Mouse (Mus musculus) megakaryocyte, embryonic 14.5 days (primary cell): Measurements from ENCODE around the gene Nbr1. TPM values are rescaled to one million over a fixed set of nuclear protein-coding genes. Genes with fewer than 3 reads are reported as not detected.

Experiments
- H3K27me3 ChIP-seq: replicated peaks from 2 replicates; pipeline ENCODE3; 2012; ENCODE audit warnings: inconsistent platforms
- H3K36me3 ChIP-seq: replicated peaks from 2 replicates; pipeline ENCODE3; 2012; ENCODE audit warnings: low read length, inconsistent platforms, mixed read lengths
- H3K4me1 ChIP-seq: 2 replicates; pipeline ENCODE4 v1.6.1; 2012; ENCODE audit warnings: inconsistent platforms
- H3K4me3 ChIP-seq: replicated peaks from 2 replicates; pipeline ENCODE3; 2012; ENCODE audit warnings: moderate library complexity, mild to moderate bottlenecking, inconsistent platforms
- H3K9me3 ChIP-seq: 2 replicates; pipeline ENCODE4 v1.6.1; 2012; ENCODE audit warnings: inconsistent platforms
- FLI1 ChIP-seq: IDR thresholded peaks from 2 replicates; pipeline ENCODE4 v1.6.1; 2012; ENCODE audit warnings: low read length, inconsistent platforms, mixed read lengths
- GATA1 ChIP-seq: IDR thresholded peaks from 3 replicates; pipeline ENCODE4 v1.6.1; 2012; ENCODE audit warnings: mixed read lengths, low read length, inconsistent platforms, borderline replicate concordance
- polyA plus RNA-seq: library from polyadenylated mRNA; stranded (reverse); fragments of >175 nt; gene quantifications from 2 replicates; pipeline ENCODE4 v1.2.3, GENCODE M21; 2012; ENCODE audit warnings: low replicate concordance; ENCODE audit not compliant: insufficient read depth

Gene Nbr1
- 8.2 and 55.6 TPM in 2 replicates for polyA plus RNA-seq

DNA sequence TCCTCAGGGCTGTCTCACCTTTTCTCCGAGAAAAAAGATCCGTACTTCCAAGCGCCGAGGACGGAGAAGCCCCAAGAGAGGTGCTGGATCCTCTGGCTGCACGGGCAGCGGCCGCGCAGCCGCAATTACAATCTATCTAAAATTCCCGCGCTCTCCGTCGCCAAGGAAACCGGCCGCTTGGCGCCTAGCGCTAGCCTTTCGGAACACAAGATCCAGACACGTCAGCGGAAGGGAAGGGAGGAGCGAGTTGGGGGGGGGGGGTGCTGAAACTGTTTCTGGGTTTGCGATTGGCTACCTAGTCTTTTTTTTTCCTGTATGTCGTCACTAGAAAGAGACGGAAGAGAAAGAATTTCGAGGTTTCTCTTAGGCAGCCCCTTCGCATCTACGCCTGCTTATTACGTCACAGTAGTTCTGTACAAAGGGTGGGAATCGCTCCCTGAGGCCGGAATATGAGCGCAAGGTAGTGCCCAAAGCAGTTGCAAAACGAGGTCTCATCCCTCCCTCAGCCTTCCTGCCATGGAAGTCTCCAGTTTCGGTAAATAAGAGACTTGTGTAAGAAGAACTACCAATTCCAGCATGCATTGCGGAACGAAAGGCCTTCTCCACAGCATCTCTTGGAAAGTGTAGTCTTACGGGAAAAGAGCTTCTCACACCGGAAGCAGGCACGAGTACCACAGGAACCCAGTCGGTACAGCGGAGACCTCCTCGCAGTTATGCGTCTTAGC lies at the start of gene Nbr1, which contains the start of gene Brca1:
Gene Nbr1, plus strand, starts transcription at position 399 of the 725 bp plus-strand sequence.
Gene Brca1, minus strand, starts transcription at position 205 of the 725 bp plus-strand sequence.
- Histone ChIP-seq H3K27me3 (no peaks in the 10 kb centered on the region), H3K4me3 (peak within 1 kb of the TSS; percentile 98), H3K9me3 (no peaks in the 10 kb centered on the region), H3K4me1 (peaks cover 41% of the 10 kb centered on the region), H3K36me3 (peaks cover 45% of the 10 kb centered on the region)
- TF ChIP-seq GATA1 (no peak), FLI1 (no peak; the same call in 1 of the 2 replicates)

DNA sequence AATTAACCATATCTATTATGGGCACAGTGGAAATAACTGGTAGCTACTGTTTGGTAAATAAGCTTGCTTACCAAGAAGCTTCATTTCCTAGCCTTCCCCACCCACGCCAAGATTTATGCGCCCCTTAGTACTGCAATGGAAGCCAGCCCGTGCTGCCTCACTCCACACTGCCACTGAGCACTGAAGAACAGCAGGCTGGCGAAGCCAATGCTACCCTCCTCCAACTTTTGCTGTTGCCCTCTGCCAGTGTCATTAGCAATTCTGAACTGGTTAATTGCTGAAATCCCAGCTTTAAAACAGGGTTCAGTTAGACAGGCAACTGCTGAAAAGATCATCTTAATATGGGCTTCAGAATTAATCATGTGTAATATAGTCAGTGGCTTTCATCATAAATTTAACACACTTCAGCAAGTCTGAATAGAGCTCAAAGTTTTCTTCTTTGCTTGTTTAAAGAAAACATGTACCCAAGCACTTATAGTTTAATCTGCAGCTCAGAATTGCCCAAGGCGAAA lies 45.6 kb upstream of the Nbr1 start:
- Histone ChIP-seq H3K36me3 (peaks cover 83% of the 10 kb centered on the region), H3K27me3 (no peaks in the 10 kb centered on the region), H3K4me3 (no peak overlapping the region), H3K4me1 (no peaks in the 10 kb centered on the region), H3K9me3 (no peaks in the 10 kb centered on the region)
- TF ChIP-seq GATA1 = no peak

DNA sequence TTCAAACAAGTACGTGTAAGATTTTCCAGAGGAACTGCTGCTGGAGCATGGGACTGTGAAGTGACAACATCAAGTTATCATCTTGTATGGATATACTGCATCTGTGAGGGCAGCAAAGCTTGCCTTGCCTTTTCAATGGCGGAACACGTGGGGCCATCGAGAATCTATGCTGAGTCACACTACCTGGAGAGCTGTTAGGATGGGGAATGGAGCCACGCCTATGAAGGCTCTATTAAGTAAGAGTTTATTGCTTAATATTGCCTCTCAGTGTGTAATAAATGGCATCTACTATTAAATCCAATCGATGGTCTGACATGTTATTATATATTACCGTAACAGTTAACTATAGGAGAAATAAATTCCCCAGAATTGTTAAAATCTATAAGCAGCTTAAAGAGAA lies 44.9 kb upstream of the Nbr1 start:
- Histone ChIP-seq H3K4me3 (no peak overlapping the region), H3K9me3 (no peaks in the 10 kb centered on the region), H3K36me3 (peaks cover 82% of the 10 kb centered on the region), H3K27me3 (no peaks in the 10 kb centered on the region), H3K4me1 (no peaks in the 10 kb centered on the region)
- TF ChIP-seq GATA1 (no peak), FLI1 (no peak)

DNA sequence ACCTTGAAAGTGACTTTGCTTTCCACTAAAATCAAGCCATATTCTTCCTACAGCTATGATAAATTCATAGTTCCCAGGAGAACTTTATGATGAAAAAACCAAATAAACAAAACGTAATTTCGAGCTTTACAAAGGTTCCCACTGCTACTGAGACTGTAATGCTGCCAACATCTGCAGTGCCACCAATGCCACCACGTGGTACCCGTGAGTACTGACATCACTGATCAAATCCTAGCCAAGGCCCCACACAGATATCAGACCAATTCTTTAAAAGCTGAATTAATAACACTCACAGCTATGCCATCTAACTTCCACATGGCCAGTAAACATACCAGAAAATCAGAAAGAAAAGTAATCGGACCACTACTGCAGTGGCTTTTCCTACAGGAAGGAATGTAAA lies 33.0 kb upstream of the Nbr1 start:
- Histone ChIP-seq H3K4me1 (no peaks in the 10 kb centered on the region), H3K27me3 (no peaks in the 10 kb centered on the region), H3K9me3 (no peaks in the 10 kb centered on the region), H3K4me3 (no peak overlapping the region), H3K36me3 (peaks cover 53% of the 10 kb centered on the region)
- TF ChIP-seq GATA1 = no peak
- TF ChIP-seq FLI1 = no peak

DNA sequence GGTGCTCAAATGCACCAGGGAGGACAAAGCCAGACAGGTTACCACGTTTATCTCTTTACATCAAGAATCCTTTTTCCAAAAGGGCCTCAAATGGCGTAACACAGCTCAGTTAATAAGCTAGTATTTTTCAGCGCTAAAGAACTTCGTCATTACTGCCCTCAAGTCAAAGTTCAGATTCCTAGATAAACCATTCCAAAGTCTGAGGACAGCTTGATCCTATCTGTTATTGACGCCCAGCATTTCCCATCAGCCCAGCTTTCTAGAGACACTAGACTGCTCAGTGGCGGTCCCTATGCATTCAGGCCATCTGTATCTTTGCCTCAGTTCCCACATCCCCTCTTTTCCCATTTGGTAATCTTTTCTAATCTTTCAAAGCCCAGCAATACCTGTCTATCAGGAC lies 32.6 kb upstream of the Nbr1 start:
- H3K36me3 ChIP-seq = peaks cover 53% of the 10 kb centered on the region

DNA sequence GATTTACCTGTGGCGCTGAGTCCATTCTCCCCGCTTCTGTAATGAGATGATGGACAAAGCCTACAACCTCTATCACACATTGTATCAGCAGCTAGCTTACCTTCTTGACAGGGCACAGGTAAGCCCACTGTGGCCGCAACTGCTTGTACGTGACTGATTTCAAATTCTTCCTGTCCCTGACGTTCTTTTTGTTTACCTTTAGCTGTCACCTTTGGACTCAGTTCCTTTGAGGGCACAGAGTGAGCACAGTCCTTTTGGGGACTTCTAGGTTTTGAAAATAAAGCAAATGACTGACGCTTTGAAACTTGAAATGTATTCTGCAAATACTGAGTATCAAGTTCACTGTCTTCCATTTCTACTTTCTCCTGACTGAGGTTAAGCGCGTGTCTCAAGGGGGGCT lies 27.5 kb upstream of the Nbr1 start:
- Histone ChIP-seq H3K36me3 (peaks cover 69% of the 10 kb centered on the region), H3K27me3 (no peaks in the 10 kb centered on the region), H3K9me3 (no peaks in the 10 kb centered on the region), H3K4me1 (no peaks in the 10 kb centered on the region), H3K4me3 (no peak overlapping the region)
- TF ChIP-seq GATA1 (no peak), FLI1 (no peak)

More for the DNA sequence above, 32.6 kb upstream of the Nbr1 start:
- H3K4me1 ChIP-seq = no peaks in the 10 kb centered on the region
- no peak overlapping the region for H3K4me3 ChIP-seq
- no peaks in the 10 kb centered on the region for H3K27me3 ChIP-seq
- no peaks in the 10 kb centered on the region for H3K9me3 ChIP-seq
- TF ChIP-seq FLI1 (no peak), GATA1 (no peak)

DNA sequence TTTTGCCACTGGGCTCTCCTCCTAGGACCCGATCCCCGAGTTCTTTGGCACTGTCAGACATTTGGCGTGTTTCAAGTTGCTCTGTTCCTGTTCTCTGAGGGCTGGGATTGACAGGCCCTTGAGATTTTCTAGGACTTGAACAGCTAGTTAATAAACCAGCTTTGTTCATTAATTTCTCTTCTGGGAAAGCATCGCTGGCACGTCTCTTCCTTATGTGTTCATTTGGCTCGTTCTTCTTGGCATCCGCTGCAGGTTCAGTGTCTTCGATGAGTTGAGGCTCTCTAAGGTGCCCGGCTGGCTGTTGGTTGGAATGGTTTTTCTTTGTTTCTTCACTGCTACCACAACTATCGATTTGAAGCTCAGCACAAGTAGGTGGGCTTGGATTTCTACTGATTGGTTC lies 26.9 kb upstream of the Nbr1 start:
- H3K4me3 ChIP-seq = no peak overlapping the region
- no peaks in the 10 kb centered on the region for H3K9me3 ChIP-seq
- H3K27me3 ChIP-seq = no peaks in the 10 kb centered on the region
- TF ChIP-seq FLI1 (no peak), GATA1 (no peak)
- H3K36me3 ChIP-seq = peaks cover 67% of the 10 kb centered on the region
- no peaks in the 10 kb centered on the region for H3K4me1 ChIP-seq

DNA sequence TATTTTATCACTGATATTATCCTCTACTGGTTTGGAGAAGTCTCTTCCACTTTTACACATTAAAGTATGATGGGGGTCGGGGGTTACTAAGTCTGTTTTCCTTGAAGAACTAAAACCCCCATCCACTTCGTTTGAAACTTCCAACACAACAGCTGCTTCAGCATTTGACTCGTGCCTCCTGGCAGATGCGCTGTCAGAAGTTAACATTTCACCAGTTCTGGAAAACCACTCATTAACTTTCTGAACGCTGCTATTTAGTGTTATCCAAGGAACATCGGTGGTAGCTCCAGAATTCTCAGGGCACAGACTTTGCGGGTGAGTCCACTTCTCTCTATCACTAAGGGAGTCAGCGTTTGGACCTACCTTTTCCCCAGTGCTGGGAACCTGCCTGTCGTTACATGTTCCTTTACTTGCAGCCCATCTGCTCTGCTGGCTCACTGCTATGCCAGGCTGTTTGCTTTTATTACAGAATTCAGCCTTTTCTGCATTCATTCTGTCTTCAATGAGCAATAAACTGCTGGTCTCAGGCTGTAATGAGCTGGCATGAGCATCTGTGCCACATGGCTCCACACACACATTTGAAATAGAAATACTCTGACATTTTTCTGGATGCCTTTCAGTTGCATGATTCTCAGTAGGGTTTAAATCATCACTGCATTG lies 25.9 kb upstream of the Nbr1 start:
- TF ChIP-seq GATA1 (no peak), FLI1 (no peak)
- no peaks in the 10 kb centered on the region for H3K27me3 ChIP-seq
- H3K4me3 ChIP-seq = no peak overlapping the region
- H3K36me3 ChIP-seq = peaks cover 75% of the 10 kb centered on the region
- no peaks in the 10 kb centered on the region for H3K4me1 ChIP-seq
- no peaks in the 10 kb centered on the region for H3K9me3 ChIP-seq

DNA sequence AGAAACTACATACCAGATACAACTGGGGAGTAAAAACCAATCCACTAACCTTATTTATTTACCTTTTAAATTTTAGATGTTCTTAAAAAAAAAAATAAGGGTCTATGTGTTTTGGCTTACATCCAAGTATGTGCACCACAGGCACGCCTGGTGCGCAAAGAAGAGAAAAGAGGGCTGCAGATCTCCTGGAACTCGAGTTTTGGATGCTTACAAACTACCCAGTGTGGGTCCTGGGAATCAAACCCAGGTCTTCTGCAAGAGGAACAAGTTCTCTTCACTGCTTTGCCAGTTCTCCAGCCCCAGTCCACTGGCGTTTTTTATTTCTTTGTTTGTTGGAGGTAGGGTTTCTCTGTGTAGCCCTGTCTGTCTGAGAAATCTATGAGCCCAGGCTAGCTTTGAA lies 25.3 kb upstream of the Nbr1 start:
- TF ChIP-seq GATA1 = no peak
- Histone ChIP-seq H3K9me3 (no peaks in the 10 kb centered on the region), H3K4me1 (no peaks in the 10 kb centered on the region), H3K4me3 (no peak overlapping the region), H3K36me3 (peaks cover 80% of the 10 kb centered on the region), H3K27me3 (no peaks in the 10 kb centered on the region)

DNA sequence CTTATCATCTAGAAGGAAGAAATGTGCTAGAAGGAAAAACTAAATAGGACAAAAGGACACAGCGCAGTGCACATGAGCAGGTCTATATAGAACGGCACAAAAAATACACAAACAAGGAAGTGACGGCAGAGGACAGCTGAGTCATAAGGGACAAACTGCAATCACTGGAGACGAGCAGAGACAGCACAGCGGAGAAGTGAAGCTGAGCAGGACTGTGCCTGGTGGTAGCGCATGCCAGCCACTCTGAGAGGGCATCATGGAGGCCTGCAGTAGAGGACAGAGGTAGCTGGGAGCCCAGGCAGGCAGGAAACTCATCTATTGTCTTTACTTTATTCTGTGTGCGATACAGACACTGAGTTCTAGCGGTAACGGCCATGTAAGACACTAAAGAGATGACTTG lies 8.4 kb upstream of the Nbr1 start:
- Histone ChIP-seq H3K9me3 (no peaks in the 10 kb centered on the region), H3K4me3 (peak overlapping the region; percentile 44), H3K36me3 (peaks cover 56% of the 10 kb centered on the region)

More for the DNA sequence above, 8.4 kb upstream of the Nbr1 start:
- peaks cover 10% of the 10 kb centered on the region for H3K4me1 ChIP-seq
- TF ChIP-seq GATA1 (no peak), FLI1 (no peak)
- H3K27me3 ChIP-seq = no peaks in the 10 kb centered on the region
